Mouse (Mus musculus): ENCODE data around the gene Stom.

GRCm38 (mm10) chr2:35302049-35302885, 34.5 kb downstream of the Stom start:
- TF ChIP-seq POLR2A (IDR thresholded peaks at IDR 0.05; ENCODE audit: low read depth, low read length) (no peak), CTCF (conservative IDR thresholded peaks at IDR 0.05; ENCODE audit: insufficient read depth, insufficient read length, low read depth, low read length) (no peak)

All from kidney, adult 2 months (tissue).